Mouse (Mus musculus) midbrain, embryonic 11.5 days (tissue): ENCODE measurements around the gene Cd33. TPM values are rescaled to one million over a fixed set of nuclear protein-coding genes. Genes with fewer than 3 reads are reported as not detected.
A peak's percentile ranks its signal among the peaks of the same experiment; 100 is the strongest.

Experiments used
- ATAC-seq: fragments of 200-750 bp; cut with Nextera tagmentation; 2 replicates; pipeline ENCODE4 v1.8.0; 2017; ENCODE audit warnings: moderate TSS enrichment, moderate library complexity; ENCODE audit not compliant: low FRiP score
- DNase-seq: peaks from one replicate; pipeline ENCODE4 v3.0.0; 2015; ENCODE audit warnings: low spot score; ENCODE audit errors: missing footprints
- H3K27ac ChIP-seq: fragments of 300-500 bp; sonication (generic); 2 replicates; pipeline ENCODE4 v1.5.1; 2014; ENCODE audit warnings: low read depth, low read length
- H3K27me3 ChIP-seq: fragments of 300-500 bp; sonication (generic); 2 replicates; pipeline ENCODE4 v1.6.1; 2014; ENCODE audit warnings: mild to moderate bottlenecking, low read length, moderate library complexity, mixed read lengths; ENCODE audit not compliant: control insufficient read depth, insufficient read depth
- H3K36me3 ChIP-seq: fragments of 300-500 bp; sonication (generic); 2 replicates; pipeline ENCODE4 v1.6.1; 2014; ENCODE audit warnings: mild to moderate bottlenecking, low read length, moderate library complexity, mixed read lengths; ENCODE audit not compliant: control insufficient read depth, insufficient read depth
- H3K4me1 ChIP-seq: fragments of 300-500 bp; sonication (generic); 2 replicates; pipeline ENCODE4 v1.6.1; 2014; ENCODE audit warnings: low read length; ENCODE audit not compliant: control insufficient read depth, insufficient read depth
- H3K4me2 ChIP-seq: fragments of 300-500 bp; sonication (generic); 2 replicates; pipeline ENCODE4 v1.6.1; 2014; ENCODE audit warnings: mild to moderate bottlenecking, moderate library complexity
- H3K4me3 ChIP-seq: fragments of 300-500 bp; sonication (generic); 2 replicates; pipeline ENCODE4 v1.5.1; 2014; ENCODE audit warnings: low read depth, low read length
- H3K9ac ChIP-seq: fragments of 300-500 bp; sonication (generic); 2 replicates; pipeline ENCODE4 v1.6.1; 2014; ENCODE audit warnings: low read length
- H3K9me3 ChIP-seq: fragments of 300-500 bp; sonication (generic); 2 replicates; pipeline ENCODE4 v1.6.1; 2016; ENCODE audit warnings: low read length; ENCODE audit not compliant: control insufficient read depth
- WGBS: fragments of 180-500 bp; shearing (Covaris S2); extraction: QIAGEN DNeasy Blood & Tissue Kit; methylation state at CpG from one replicate; pipeline ENCODE4 v1.1.7; 2014; 5-methylcytosine and 5-hydroxymethylcytosine counted together
- polyA plus RNA-seq: library from polyadenylated mRNA; unstranded; fragments of >200 nt; fragmentation: Nextera tagmentation; extraction: Ambion mirVana; gene quantifications from 2 replicates; pipeline ENCODE4 v1.2.1, GENCODE M21; 2014

The Cd33 gene
- polyA plus RNA-seq, 1 experiment from 2014 or later, result 0.70 TPM

DNA sequence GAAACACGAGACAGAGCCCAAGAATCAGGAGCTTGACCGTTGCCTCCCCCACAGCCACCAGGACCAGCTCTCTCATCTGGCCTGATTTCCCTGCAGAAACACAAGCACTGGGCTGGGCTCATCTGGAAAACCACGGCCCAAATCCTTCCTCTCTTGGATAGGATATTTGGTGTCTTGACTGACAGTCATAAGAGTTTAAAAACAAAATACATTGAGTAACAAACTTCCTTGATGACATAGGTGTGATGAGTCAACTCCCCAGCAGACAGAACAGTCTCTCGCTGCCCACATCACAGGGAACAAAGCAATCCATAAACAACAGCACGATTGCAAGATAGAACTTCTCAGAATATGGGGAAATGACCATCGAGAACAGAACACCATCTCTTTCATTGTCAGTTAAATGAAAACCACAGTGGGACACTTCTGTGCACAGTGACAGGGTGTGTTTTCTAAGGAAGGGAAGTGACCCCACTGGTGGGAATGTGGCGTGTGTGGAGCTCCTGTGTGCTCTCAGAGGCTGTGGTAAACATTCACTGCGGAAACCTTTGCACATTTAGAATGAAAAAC lies 13.9 kb downstream of the Cd33 start:
- Histone ChIP-seq H3K27me3 (no peaks in the 10 kb centered on the region), H3K9ac (no peak overlapping the region), H3K4me3 (no peak overlapping the region), H3K27ac (no peak overlapping the region), H3K4me1 (no peaks in the 10 kb centered on the region), H3K4me2 (no peak overlapping the region), H3K9me3 (no peaks in the 10 kb centered on the region), H3K36me3 (no peaks in the 10 kb centered on the region)
- ATAC-seq (no peak), DNase-seq (no peak)
- 82% methylated on average over 8 of the region's 8 CpGs for whole genome bisulfite sequencing

DNA sequence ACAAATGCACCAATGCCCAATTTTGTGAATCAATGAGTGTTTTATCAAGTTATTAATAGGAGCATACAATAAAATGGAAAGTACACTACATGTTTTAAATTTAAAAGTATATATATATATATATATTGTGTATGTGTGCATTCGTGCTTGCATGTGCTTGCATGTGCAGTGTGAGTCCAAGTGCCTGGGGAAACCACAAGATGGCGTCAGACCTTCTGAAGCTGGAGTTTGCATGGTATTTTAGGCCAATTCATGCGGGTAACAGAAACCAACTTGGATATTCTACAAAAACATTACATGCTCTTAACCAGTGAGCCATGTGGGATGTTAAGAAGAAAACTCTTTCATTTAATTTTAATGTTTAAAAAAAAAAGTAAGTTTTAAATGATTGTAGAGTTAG lies 18.9 kb downstream of the Cd33 start:
- WGBS, result 63% methylated on average over 3 of the region's 3 CpGs
- Histone ChIP-seq H3K4me3 (no peak overlapping the region), H3K4me2 (no peak overlapping the region), H3K9ac (no peak overlapping the region), H3K27ac (no peak overlapping the region), H3K9me3 (no peaks in the 10 kb centered on the region), H3K36me3 (no peaks in the 10 kb centered on the region), H3K4me1 (no peaks in the 10 kb centered on the region), H3K27me3 (no peaks in the 10 kb centered on the region)
- no peak for ATAC-seq
- DNase-seq, result no peak

DNA sequence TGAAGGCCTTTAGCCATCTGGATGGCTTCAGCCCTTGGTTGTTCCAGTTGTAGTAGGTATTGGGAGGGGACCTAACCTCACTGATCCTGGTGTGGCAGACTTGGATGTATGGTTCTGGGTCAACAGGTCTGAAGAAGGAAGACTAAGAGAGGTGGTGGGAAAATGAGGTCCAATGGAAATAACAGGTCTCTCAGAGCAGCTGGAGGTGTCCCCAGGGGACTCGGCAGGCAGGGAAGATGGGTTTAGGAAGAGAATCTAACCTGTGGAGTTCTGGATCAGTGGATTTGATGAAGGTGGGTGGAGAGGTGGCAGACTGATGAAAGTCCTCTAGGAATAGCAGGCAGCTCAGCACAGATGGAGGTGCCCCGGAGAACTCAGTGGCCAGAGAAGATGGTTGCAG lies 21.5 kb downstream of the Cd33 start:
- Histone ChIP-seq H3K36me3 (no peaks in the 10 kb centered on the region), H3K4me2 (no peak overlapping the region), H3K4me1 (no peaks in the 10 kb centered on the region), H3K9me3 (no peaks in the 10 kb centered on the region), H3K9ac (no peak overlapping the region), H3K27ac (no peak overlapping the region), H3K4me3 (no peak overlapping the region), H3K27me3 (no peaks in the 10 kb centered on the region)
- WGBS, result 91% methylated on average over 2 of the region's 2 CpGs
- no peak for DNase-seq
- no peak for ATAC-seq

DNA sequence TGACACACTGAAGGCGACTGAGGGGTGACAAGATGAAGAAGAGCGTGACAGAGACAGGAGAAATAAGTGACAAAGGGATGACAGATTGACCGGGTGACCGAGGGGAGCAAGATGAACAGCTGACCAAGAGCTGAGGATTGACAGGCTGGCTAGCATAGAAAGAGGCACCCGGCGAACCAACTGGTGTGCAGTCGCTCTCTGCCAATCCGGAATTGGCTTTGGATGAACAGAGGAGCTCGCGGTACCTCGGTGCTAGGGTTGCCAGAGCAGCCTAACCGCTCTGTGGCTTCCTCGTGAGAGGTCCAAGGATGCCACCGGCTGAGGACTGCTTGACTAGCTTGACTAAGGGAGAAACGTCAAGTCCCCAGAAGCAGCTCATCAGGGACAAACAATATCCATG lies 25.9 kb downstream of the Cd33 start:
- Histone ChIP-seq H3K9me3 (no peaks in the 10 kb centered on the region), H3K36me3 (no peaks in the 10 kb centered on the region), H3K9ac (no peak overlapping the region), H3K27me3 (no peaks in the 10 kb centered on the region), H3K4me3 (no peak overlapping the region), H3K4me1 (no peaks in the 10 kb centered on the region), H3K4me2 (no peak overlapping the region), H3K27ac (no peak overlapping the region)
- ATAC-seq (no peak), DNase-seq (no peak)
- WGBS, result 83% methylated on average over 15 of the region's 15 CpGs

DNA sequence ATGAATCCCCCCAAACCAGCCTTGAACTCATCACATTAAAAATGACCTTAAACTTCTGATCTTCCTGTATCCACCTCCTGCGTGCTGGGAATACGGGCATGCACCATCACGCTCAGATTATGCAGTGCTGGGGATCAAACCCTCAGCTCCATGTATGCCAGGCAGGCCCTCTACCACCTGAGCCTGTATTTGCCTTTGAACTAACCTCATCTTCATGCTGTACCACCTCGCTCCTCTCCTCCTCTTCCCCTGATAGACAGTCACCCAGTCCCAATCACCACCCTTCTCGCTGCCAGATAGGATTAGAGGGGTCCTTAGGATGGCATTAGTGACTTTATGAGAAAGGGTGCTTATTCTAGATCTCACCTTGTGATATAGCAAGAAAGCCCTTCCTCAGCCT lies 29.2 kb downstream of the Cd33 start:
- Histone ChIP-seq H3K9ac (no peak overlapping the region), H3K4me2 (no peak overlapping the region), H3K4me3 (no peak overlapping the region), H3K27ac (no peak overlapping the region), H3K36me3 (no peaks in the 10 kb centered on the region), H3K9me3 (no peaks in the 10 kb centered on the region), H3K4me1 (no peaks in the 10 kb centered on the region), H3K27me3 (no peaks in the 10 kb centered on the region)
- ATAC-seq (no peak), DNase-seq (no peak)
- WGBS, result 87% methylated on average over 5 of the region's 5 CpGs

DNA sequence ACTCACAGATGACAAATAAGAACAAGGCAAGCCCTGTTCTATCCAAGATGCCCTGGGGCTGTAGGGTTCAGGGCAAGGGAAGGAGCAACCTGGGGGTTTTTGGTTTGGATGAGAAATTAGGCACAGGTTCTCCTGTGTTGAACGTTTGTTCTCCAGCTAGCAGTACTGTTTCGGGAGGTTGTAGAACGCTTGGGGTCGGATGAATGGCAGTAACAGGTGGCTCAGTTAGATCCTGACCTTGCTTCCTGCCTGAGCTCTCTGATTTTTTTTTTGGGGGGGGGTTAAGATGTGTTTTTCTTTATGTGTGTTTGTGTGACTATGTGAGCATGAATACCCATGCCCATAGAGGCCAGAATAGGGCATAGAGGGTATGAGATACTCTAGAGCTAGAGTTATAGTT lies 31.7 kb downstream of the Cd33 start:
- H3K4me1 ChIP-seq, result no peaks in the 10 kb centered on the region
- no peak for ATAC-seq

DNA sequence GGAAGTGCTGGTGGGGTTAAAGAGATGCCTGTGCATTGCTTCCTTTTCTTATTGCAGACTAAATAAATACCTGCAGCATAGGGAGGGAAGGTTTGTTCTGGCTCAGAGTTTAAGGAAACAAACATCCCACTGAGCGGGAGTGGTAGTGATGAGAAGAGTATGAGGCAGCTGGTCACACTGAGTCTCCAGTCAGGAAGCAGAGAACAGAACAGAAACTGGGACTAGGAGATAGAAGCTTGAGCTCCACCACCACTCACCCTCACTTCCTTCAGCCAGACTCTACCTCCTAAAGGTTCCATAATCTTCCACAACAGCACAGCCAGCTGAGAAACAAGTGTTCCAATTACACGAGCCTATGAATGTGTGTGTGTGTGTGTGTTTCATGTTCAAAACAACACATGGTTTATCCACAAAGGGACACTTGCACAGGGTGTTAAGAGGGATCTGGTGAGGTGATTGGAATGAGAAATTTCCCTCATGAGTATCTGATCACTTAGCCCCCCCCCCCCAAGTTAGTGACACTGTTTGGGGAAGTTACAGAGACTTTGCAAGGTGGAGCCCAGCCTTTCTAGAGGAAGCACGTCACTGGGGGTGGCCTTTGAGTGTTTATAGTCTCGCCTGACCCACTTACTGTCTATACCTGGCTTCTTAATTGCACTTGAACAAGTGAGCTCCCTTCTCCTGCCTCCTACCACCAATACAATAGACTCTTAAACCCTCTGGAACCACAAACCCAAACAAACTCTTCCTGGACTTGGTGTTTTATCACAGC lies 32.3 kb downstream of the Cd33 start:
- WGBS, result 68% methylated on average over 4 of the region's 4 CpGs
- Histone ChIP-seq H3K27me3 (no peaks in the 10 kb centered on the region), H3K9ac (no peak overlapping the region), H3K27ac (no peak overlapping the region), H3K36me3 (no peaks in the 10 kb centered on the region), H3K4me1 (no peaks in the 10 kb centered on the region), H3K4me2 (no peak overlapping the region), H3K4me3 (no peak overlapping the region), H3K9me3 (no peaks in the 10 kb centered on the region)
- DNase-seq (no peak), ATAC-seq (no peak)

More for the DNA sequence above, 31.7 kb downstream of the Cd33 start:
- no peak overlapping the region for H3K9ac ChIP-seq
- H3K27me3 ChIP-seq, result no peaks in the 10 kb centered on the region
- DNase-seq, result no peak
- H3K4me3 ChIP-seq, result no peak overlapping the region
- no peaks in the 10 kb centered on the region for H3K9me3 ChIP-seq
- 81% methylated on average over 4 of the region's 4 CpGs for whole genome bisulfite sequencing
- H3K4me2 ChIP-seq, result no peak overlapping the region
- H3K36me3 ChIP-seq, result no peaks in the 10 kb centered on the region
- no peak overlapping the region for H3K27ac ChIP-seq

DNA sequence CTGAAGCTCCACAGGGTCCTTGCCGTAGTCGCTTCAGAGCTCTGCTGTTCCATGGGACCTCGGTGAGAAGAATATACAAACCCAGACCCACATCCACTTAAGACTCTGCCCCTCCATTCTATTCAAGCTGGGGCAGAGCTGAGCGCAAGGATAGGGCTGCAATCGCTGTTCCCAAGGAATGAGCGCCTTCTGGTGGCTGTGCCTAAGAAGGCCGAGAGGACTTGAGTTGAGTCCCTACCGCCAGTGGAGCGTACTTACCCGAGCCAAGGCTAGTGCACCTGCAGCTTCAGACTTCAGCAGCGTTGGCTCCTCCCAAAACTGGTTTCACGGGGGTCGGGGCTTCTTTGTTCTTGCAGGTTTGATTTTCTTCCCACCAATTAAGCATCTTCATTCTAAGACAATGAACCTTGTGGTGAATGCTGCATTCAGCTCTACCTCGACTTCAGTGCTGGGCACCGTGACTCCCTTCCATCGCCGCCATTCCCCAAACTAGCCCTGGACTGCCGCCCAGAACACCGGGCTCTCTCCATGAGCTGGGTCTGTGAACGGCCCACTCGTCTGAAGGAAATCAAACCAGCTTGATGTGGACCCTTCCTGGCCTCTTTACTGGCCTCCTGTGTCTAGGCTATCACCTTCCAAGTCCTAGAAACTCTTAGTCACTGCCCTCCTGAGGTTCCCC lies 48.7 kb downstream of the Cd33 start:
- DNase-seq, result peak; percentile 91
- no peaks in the 10 kb centered on the region for H3K9me3 ChIP-seq
- 8% methylated on average over 21 of the region's 21 CpGs for WGBS
- no peak overlapping the region for H3K9ac ChIP-seq
- H3K4me2 ChIP-seq, result no peak overlapping the region
- no peak overlapping the region for H3K4me3 ChIP-seq
- no peaks in the 10 kb centered on the region; the same call in 1 of the 2 replicates for H3K4me1 ChIP-seq
- H3K36me3 ChIP-seq, result no peaks in the 10 kb centered on the region
- ATAC-seq, result peak; percentile 71
- no peaks in the 10 kb centered on the region for H3K27me3 ChIP-seq
- no peak overlapping the region for H3K27ac ChIP-seq

DNA sequence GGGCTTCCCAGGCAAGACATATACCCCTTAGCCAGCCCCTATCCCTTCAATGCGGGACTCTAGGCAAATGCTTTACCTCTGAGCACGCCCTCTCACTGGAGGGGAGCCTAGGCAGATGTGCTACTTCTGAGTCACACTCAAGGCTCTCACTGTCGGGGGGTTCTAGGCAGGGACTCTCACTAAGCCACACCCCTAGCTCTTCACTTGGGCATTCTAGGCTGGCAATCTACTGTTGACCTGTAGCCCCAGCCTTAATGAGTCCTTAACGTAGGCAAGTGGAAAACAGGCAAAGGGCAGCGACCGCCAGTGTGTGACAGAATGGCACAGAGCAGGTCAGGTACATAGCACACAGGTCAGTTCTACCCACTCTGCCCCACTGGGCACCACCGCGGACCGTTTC lies 53.4 kb downstream of the Cd33 start:
- Histone ChIP-seq H3K36me3 (no peaks in the 10 kb centered on the region), H3K4me2 (peak overlapping the region; percentile 75; the same call in 1 of the 2 replicates), H3K9ac (no peak overlapping the region)

More for the DNA sequence above, 53.4 kb downstream of the Cd33 start:
- DNase-seq, result peak; percentile 85
- Histone ChIP-seq H3K27me3 (no peaks in the 10 kb centered on the region), H3K4me1 (no peaks in the 10 kb centered on the region; the same call in 1 of the 2 replicates), H3K4me3 (no peak overlapping the region), H3K9me3 (no peaks in the 10 kb centered on the region), H3K27ac (no peak overlapping the region)
- ATAC-seq, result no peak; the same call in 1 of the 2 replicates
- 70% methylated on average over 9 of the region's 9 CpGs for WGBS
